Mouse (Mus musculus): Measurements from ENCODE around the gene Zfp819. TPM values are rescaled to one million over a fixed set of nuclear protein-coding genes. Genes with fewer than 3 reads are reported as not detected.

The Zfp819 gene
- polyA plus RNA-seq, 1 experiment from 2014 or later: 0.37 TPM

GRCm38 (mm10) chr7:43613816-43614551, 7.0 kb downstream of the Zfp819 start:
- Histone ChIP-seq H3K36me3 (no peaks in the 10 kb centered on the region), H3K4me1 (no peaks in the 10 kb centered on the region), H3K9ac (no peak overlapping the region), H3K4me3 (no peak overlapping the region), H3K4me2 (replicated peaks) (no peak overlapping the region), H3K9me3 (replicated peaks) (no peaks in the 10 kb centered on the region), H3K27me3 (no peaks in the 10 kb centered on the region), H3K27ac (no peak overlapping the region)
- no peak for ATAC-seq (ENCODE audit: low FRiP score)
- WGBS: 86% methylated on average over 14 of the region's 14 CpGs

GRCm38 (mm10) chr7:43622927-43623326, 16.0 kb downstream of the Zfp819 start:
- H3K4me3 ChIP-seq: no peak overlapping the region
- H3K36me3 ChIP-seq: no peaks in the 10 kb centered on the region
- no peaks in the 10 kb centered on the region for H3K27me3 ChIP-seq
- no peak overlapping the region for H3K9ac ChIP-seq
- H3K4me1 ChIP-seq: peaks cover 8% of the 10 kb centered on the region
- 80% methylated on average over 7 of the region's 7 CpGs for WGBS
- no peaks in the 10 kb centered on the region for H3K9me3 ChIP-seq (replicated peaks)
- ATAC-seq (ENCODE audit: low FRiP score): no peak
- no peak overlapping the region for H3K4me2 ChIP-seq (replicated peaks)
- H3K27ac ChIP-seq: no peak overlapping the region

- H3K27ac ChIP-seq: no peak overlapping the region
- H3K4me1 ChIP-seq: peaks cover 8% of the 10 kb centered on the region
- no peak overlapping the region for H3K9ac ChIP-seq
- no peaks in the 10 kb centered on the region for H3K9me3 ChIP-seq (replicated peaks)
- no peaks in the 10 kb centered on the region for H3K36me3 ChIP-seq
- 17% methylated on average over 10 of the region's 10 CpGs for WGBS
- no peaks in the 10 kb centered on the region for H3K27me3 ChIP-seq
- H3K4me3 ChIP-seq: no peak overlapping the region
- peak; percentile 46; the same call in 1 of the 2 replicates for ATAC-seq (ENCODE audit: low FRiP score)
- peak overlapping the region; percentile 27; the same call in 1 of the 2 replicates for H3K4me2 ChIP-seq (replicated peaks)
Observed at GRCm38 (mm10) chr7:43623819-43624218, 16.9 kb downstream of the Zfp819 start.

- no peaks in the 10 kb centered on the region for H3K36me3 ChIP-seq
- whole genome bisulfite sequencing: 69% methylated on average over 3 of the region's 3 CpGs
- H3K4me1 ChIP-seq: peaks cover 8% of the 10 kb centered on the region
- no peaks in the 10 kb centered on the region for H3K27me3 ChIP-seq
- no peak for ATAC-seq (ENCODE audit: low FRiP score)
- no peak overlapping the region for H3K27ac ChIP-seq
- H3K4me3 ChIP-seq: no peak overlapping the region
- no peak overlapping the region for H3K9ac ChIP-seq
- no peak overlapping the region for H3K4me2 ChIP-seq (replicated peaks)
- no peaks in the 10 kb centered on the region for H3K9me3 ChIP-seq (replicated peaks)
Observed at GRCm38 (mm10) chr7:43625065-43625464, 18.1 kb downstream of the Zfp819 start.

DNA sequence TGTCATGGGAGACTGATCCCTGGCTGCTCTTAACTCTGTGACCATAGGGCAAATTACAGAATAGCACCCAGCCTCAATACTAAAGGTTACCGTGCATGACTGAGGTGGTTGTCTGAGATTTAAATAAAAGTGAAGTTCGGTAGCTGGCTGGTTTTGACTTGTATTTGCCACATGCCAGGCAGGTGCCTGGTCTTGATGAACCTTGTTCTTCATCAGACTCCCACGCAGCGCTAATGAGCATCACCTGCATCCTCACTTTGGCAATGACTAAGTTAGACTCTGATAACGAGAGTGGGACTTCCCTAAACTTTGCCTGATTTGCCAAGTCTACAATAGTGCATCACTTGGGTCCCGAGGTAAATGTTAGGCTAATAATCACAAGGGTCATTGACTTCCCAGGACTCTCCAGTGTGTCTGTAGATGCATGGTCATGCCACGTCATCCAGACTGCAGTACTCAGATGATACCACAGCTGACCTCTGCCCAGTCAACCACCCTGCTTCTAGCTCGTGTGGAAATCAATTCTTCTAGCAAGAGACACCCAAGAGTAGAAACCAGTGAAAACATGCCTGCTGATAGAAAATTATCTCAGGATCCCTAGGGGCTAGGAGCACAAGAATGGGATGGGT, 18.9 kb downstream of the Zfp819 start:
- no peak for ATAC-seq (ENCODE audit: low FRiP score)
- WGBS: 90% methylated on average over 8 of the region's 8 CpGs

DNA sequence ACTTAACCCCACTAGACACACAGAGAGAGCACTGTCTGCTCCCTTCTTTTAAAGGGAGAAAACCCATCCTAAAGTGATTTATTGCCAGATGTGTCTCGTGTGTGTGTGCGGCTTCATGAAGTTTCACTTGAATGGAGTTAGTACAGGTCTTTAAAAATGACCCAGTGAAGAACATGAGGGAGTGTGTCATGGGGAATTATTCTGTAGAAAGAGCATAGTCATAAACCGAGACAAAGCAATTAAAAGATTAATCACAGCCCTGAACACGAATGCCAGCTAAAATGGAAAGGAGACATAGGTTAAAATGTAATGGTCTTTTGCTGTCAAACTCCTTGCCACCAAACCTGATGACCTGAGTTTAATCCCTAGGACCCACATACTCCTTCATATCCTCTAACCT, 27.0 kb downstream of the Zfp819 start:
- Histone ChIP-seq H3K9me3 (replicated peaks) (no peaks in the 10 kb centered on the region), H3K36me3 (no peaks in the 10 kb centered on the region), H3K27me3 (no peaks in the 10 kb centered on the region), H3K9ac (no peak overlapping the region), H3K4me2 (replicated peaks) (no peak overlapping the region), H3K4me1 (no peaks in the 10 kb centered on the region), H3K27ac (no peak overlapping the region), H3K4me3 (no peak overlapping the region)
- whole genome bisulfite sequencing: 76% methylated on average over 4 of the region's 4 CpGs
- ATAC-seq (ENCODE audit: low FRiP score): no peak

More for the DNA sequence above, 18.9 kb downstream of the Zfp819 start:
- Histone ChIP-seq H3K27me3 (no peaks in the 10 kb centered on the region), H3K9me3 (replicated peaks) (no peaks in the 10 kb centered on the region), H3K4me3 (no peak overlapping the region), H3K4me1 (peaks cover 8% of the 10 kb centered on the region), H3K36me3 (no peaks in the 10 kb centered on the region), H3K4me2 (replicated peaks) (no peak overlapping the region), H3K27ac (no peak overlapping the region), H3K9ac (no peak overlapping the region)

DNA sequence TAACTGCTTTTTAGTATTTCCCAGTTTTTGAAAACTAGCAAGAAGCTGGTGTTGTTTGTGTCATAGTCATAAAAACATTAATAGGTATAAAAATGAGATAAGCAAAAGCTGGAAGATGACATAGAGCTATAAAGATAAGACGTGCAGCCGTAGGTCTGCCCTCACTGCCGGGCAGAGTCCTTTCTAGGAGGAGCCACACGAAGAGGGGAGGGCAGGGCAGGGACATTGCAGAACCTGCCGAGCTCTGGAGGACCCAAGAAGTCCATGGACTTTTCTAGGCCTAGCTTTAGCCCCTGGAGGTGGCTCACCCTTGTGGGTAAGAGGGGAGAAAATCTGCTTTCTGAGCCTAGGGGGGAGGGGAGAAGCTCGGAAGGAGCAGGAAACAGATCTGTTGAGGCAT, 27.5 kb downstream of the Zfp819 start, which contains the start of gene Ceacam18:
Gene Ceacam18, plus strand, starts transcription at position 208 of the 400 bp plus-strand sequence.
- WGBS: 73% methylated on average over 6 of the region's 6 CpGs
- H3K27ac ChIP-seq: no peak within 1 kb of the TSS
- H3K9ac ChIP-seq: no peak within 1 kb of the TSS
- no peak within 1 kb of the TSS for H3K4me2 ChIP-seq (replicated peaks)
- no peaks in the 10 kb centered on the region for H3K36me3 ChIP-seq
- no peak within 1 kb of the TSS for H3K4me3 ChIP-seq
- no peaks in the 10 kb centered on the region for H3K4me1 ChIP-seq
- no peaks in the 10 kb centered on the region for H3K9me3 ChIP-seq (replicated peaks)
- no peaks in the 10 kb centered on the region for H3K27me3 ChIP-seq
- ATAC-seq (ENCODE audit: low FRiP score): no peak

DNA sequence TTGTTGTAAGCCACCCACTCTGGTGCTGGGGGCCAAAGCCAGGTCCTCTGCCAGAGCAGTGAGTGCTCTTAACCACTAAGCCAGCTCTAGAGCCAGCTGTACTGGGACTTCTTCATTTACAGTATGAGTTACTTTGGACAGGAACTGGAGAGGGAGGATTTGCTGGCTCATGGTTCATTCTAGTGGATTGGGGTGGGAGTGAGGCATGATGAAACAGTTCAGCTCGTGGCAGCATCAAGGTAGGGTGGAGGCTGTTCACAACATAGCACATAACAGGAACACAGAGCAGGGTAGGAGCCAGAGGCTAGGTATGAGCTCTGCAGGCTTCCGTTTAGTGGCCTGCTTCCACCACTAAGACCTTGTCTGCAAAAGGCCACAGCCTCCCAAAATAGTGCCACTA, 29.2 kb downstream of the Zfp819 start:
- no peaks in the 10 kb centered on the region for H3K4me1 ChIP-seq
- no peak overlapping the region for H3K27ac ChIP-seq
- no peaks in the 10 kb centered on the region for H3K36me3 ChIP-seq
- no peak overlapping the region for H3K9ac ChIP-seq
- no peak overlapping the region for H3K4me3 ChIP-seq
- no peak overlapping the region for H3K4me2 ChIP-seq (replicated peaks)
- H3K27me3 ChIP-seq: no peaks in the 10 kb centered on the region
- no peak for ATAC-seq (ENCODE audit: low FRiP score)
- WGBS: 58% methylated on average over 2 of the region's 2 CpGs
- H3K9me3 ChIP-seq (replicated peaks): no peaks in the 10 kb centered on the region

DNA sequence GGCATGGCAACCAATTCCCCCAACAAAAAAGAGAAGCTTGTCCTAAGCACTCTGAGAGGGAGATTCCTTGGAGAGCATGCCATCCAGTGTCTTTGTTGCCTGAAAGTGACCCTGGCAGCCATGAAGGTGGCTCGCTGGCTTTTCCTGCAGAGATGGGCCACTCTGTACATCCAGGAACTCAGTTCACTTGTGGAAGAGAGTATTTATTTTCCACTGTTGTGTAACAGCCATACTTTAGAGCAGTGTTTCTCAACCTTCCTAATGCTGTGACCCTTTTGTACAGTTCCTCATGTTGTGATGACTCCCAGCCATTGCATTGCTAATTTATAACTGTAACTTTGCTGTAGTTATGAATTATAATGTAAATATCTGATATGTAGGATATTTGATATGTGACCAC, 30.1 kb downstream of the Zfp819 start:
- Histone ChIP-seq H3K36me3 (no peaks in the 10 kb centered on the region), H3K9ac (no peak overlapping the region), H3K9me3 (replicated peaks) (no peaks in the 10 kb centered on the region), H3K4me1 (no peaks in the 10 kb centered on the region), H3K4me3 (no peak overlapping the region), H3K27ac (no peak overlapping the region), H3K27me3 (no peaks in the 10 kb centered on the region), H3K4me2 (replicated peaks) (no peak overlapping the region)
- ATAC-seq (ENCODE audit: low FRiP score): no peak
- 71% methylated on average over 1 of the region's 1 CpGs for WGBS

- no peaks in the 10 kb centered on the region for H3K36me3 ChIP-seq
- H3K4me1 ChIP-seq: no peaks in the 10 kb centered on the region
- H3K27me3 ChIP-seq: no peaks in the 10 kb centered on the region
- no peak for ATAC-seq (ENCODE audit: low FRiP score)
- no peak overlapping the region for H3K4me3 ChIP-seq
- 86% methylated on average over 5 of the region's 5 CpGs for WGBS
- H3K27ac ChIP-seq: no peak overlapping the region
- H3K4me2 ChIP-seq (replicated peaks): no peak overlapping the region
- H3K9ac ChIP-seq: no peak overlapping the region
- no peaks in the 10 kb centered on the region for H3K9me3 ChIP-seq (replicated peaks)
Observed at GRCm38 (mm10) chr7:43642587-43642986, 35.6 kb downstream of the Zfp819 start.

DNA sequence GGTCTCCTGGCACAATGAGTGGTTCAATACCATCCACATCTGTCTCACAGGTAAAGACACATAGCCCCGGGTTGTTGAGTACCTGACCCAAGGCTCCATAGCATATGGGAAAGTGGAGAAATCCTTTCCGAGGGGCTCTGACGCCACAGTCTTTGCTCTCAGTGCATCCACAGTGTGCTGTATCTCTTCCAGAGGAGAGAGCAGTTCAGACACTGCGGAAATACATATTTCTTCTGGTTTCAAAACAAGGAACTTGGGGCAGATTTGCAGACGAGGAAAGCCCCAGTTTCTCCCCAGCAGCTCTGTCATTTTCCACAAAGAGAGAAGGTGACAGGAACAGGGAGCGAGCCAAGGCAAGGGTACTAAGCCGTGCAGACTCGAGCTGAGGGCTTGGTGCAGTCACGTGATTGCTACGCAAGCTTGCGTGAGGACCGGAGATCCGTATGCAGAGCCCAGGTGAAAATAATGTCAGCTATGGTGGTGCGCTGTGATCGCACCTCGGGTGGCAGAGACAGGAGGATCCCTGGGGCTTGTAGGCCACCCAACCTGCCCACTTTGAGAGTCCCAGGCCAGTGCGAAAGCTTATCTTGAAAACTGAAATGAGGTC, 36.2 kb downstream of the Zfp819 start:
- no peaks in the 10 kb centered on the region for H3K36me3 ChIP-seq
- no peak overlapping the region for H3K4me3 ChIP-seq
- ATAC-seq (ENCODE audit: low FRiP score): no peak
- WGBS: 85% methylated on average over 17 of the region's 17 CpGs
- H3K4me2 ChIP-seq (replicated peaks): no peak overlapping the region
- no peaks in the 10 kb centered on the region for H3K27me3 ChIP-seq
- no peaks in the 10 kb centered on the region for H3K4me1 ChIP-seq
- no peak overlapping the region for H3K9ac ChIP-seq
- H3K9me3 ChIP-seq (replicated peaks): no peaks in the 10 kb centered on the region
- no peak overlapping the region for H3K27ac ChIP-seq

DNA sequence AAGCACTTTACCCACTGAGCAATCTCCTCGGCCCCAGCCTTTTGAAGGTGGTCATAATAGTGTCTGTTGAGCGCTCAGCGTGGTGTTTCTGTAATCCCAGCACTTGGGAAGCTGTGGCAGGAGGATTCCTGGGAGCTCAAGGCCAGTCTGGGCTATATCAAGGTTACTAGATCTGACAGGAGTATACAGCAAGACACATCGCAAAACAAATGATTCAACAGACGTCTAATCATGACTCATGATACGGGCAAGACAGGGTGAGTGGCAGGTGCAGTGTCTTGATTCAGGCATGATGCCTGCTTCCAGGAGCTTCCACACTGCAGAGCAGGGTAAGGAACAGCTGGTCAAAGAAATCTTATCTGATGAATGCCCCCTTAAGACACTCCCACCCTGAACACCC, 45.7 kb downstream of the Zfp819 start:
- H3K9me3 ChIP-seq (replicated peaks): no peaks in the 10 kb centered on the region; the same call in 1 of the 2 replicates
- no peak overlapping the region for H3K4me2 ChIP-seq (replicated peaks)
- H3K27me3 ChIP-seq: no peaks in the 10 kb centered on the region
- H3K27ac ChIP-seq: no peak overlapping the region
- H3K4me1 ChIP-seq: no peaks in the 10 kb centered on the region
- no peak for ATAC-seq (ENCODE audit: low FRiP score)
- H3K36me3 ChIP-seq: no peaks in the 10 kb centered on the region
- H3K9ac ChIP-seq: no peak overlapping the region
- 91% methylated on average over 6 of the region's 6 CpGs for WGBS
- H3K4me3 ChIP-seq: no peak overlapping the region
